Mouse (Mus musculus) stomach, postnatal 0 days (tissue): ENCODE results near the gene Man2a1.

Experiments
- CTCF ChIP-seq: IDR thresholded peaks from 2 replicates; pipeline ENCODE4 v1.5.1; 2016; ENCODE audit warnings: antibody characterized with exemption, low read depth, mild to moderate bottlenecking, moderate library complexity
- EP300 ChIP-seq: optimal IDR thresholded peaks from 2 replicates; pipeline ENCODE3; 2016; ENCODE audit warnings: antibody characterized with exemption

- TF ChIP-seq CTCF: no peak
- no peak for TF ChIP-seq EP300
These were observed 187.8 kb downstream of the Man2a1 start for GRCm38 (mm10) chr17:64788301-64788700.
